Mouse (Mus musculus): Measurements from ENCODE around the gene Ccdc6. TPM values are rescaled to one million over a fixed set of nuclear protein-coding genes. Genes with fewer than 3 reads are reported as not detected.

Gene Ccdc6
- total RNA-seq, 2 experiments from 2014 or later = 17.7 to 28.6 TPM

GRCm38 (mm10) chr10:70160811-70161210 lies 63.9 kb downstream of the Ccdc6 start:
- ATAC-seq (replicated peaks; ENCODE audit: poor library complexity, severe bottlenecking) = no peak

GRCm38 (mm10) chr10:70161504-70161903 lies 64.6 kb downstream of the Ccdc6 start:
- no peak for ATAC-seq (replicated peaks; ENCODE audit: poor library complexity, severe bottlenecking)

GRCm38 (mm10) chr10:70163681-70164080 lies 66.8 kb downstream of the Ccdc6 start:
- ATAC-seq (replicated peaks; ENCODE audit: poor library complexity, severe bottlenecking) = no peak

- no peak for ATAC-seq (replicated peaks; ENCODE audit: poor library complexity, severe bottlenecking)
Measured at GRCm38 (mm10) chr10:70165877-70166276, 69.0 kb downstream of the Ccdc6 start.

- no peak for ATAC-seq (replicated peaks; ENCODE audit: poor library complexity, severe bottlenecking)
Measured at GRCm38 (mm10) chr10:70166427-70166826, 69.5 kb downstream of the Ccdc6 start.

GRCm38 (mm10) chr10:70167625-70168024 lies 70.7 kb downstream of the Ccdc6 start:
- ATAC-seq (replicated peaks; ENCODE audit: poor library complexity, severe bottlenecking) = no peak

- ATAC-seq (replicated peaks; ENCODE audit: poor library complexity, severe bottlenecking) = no peak
Measured at GRCm38 (mm10) chr10:70168396-70168795, 71.5 kb downstream of the Ccdc6 start.

- ATAC-seq (replicated peaks; ENCODE audit: poor library complexity, severe bottlenecking) = no peak
Measured at GRCm38 (mm10) chr10:70169044-70169443, 72.1 kb downstream of the Ccdc6 start.

- peak; percentile 95 for ATAC-seq (replicated peaks; ENCODE audit: poor library complexity, severe bottlenecking)
Measured at GRCm38 (mm10) chr10:70173314-70173713, 76.4 kb downstream of the Ccdc6 start.

GRCm38 (mm10) chr10:70174494-70175190 lies 77.7 kb downstream of the Ccdc6 start:
- no peak for ATAC-seq (replicated peaks; ENCODE audit: poor library complexity, severe bottlenecking)

- no peak for ATAC-seq (replicated peaks; ENCODE audit: poor library complexity, severe bottlenecking)
Measured at GRCm38 (mm10) chr10:70180727-70181126, 83.8 kb downstream of the Ccdc6 start.

- ATAC-seq (replicated peaks; ENCODE audit: poor library complexity, severe bottlenecking) = 0 out of 2 replicates have a peak, but pooled peaks have one; percentile 12
Measured at GRCm38 (mm10) chr10:70181279-70181972, 84.5 kb downstream of the Ccdc6 start.

GRCm38 (mm10) chr10:70183210-70184080 lies 86.5 kb downstream of the Ccdc6 start:
- ATAC-seq (replicated peaks; ENCODE audit: poor library complexity, severe bottlenecking) = peak; percentile 76

GRCm38 (mm10) chr10:70186136-70186535 lies 89.2 kb downstream of the Ccdc6 start:
- peak; percentile 51 for ATAC-seq (replicated peaks; ENCODE audit: poor library complexity, severe bottlenecking)

- no peak for ATAC-seq (replicated peaks; ENCODE audit: poor library complexity, severe bottlenecking)
Measured at GRCm38 (mm10) chr10:70186586-70186985, 89.7 kb downstream of the Ccdc6 start.

GRCm38 (mm10) chr10:70189864-70190263 lies 92.9 kb downstream of the Ccdc6 start:
- no peak for ATAC-seq (replicated peaks; ENCODE audit: poor library complexity, severe bottlenecking)

GRCm38 (mm10) chr10:70194283-70194682 lies 97.4 kb downstream of the Ccdc6 start:
- no peak for ATAC-seq (replicated peaks; ENCODE audit: poor library complexity, severe bottlenecking)

- peak; percentile 58 for ATAC-seq (replicated peaks; ENCODE audit: poor library complexity, severe bottlenecking)
Measured at GRCm38 (mm10) chr10:70195279-70195678, 98.4 kb downstream of the Ccdc6 start.

- ATAC-seq (replicated peaks; ENCODE audit: poor library complexity, severe bottlenecking) = no peak
Measured at GRCm38 (mm10) chr10:70195786-70196185, 98.9 kb downstream of the Ccdc6 start.

GRCm38 (mm10) chr10:70196666-70197065 lies 99.7 kb downstream of the Ccdc6 start:
- ATAC-seq (replicated peaks; ENCODE audit: poor library complexity, severe bottlenecking) = no peak

GRCm38 (mm10) chr10:70197601-70198000 lies 100.7 kb downstream of the Ccdc6 start:
- ATAC-seq (replicated peaks; ENCODE audit: poor library complexity, severe bottlenecking) = peak; percentile 47

Data from granulocyte monocyte progenitor cell, adult 5-6 weeks (primary cell).